Mouse (Mus musculus): ENCODE measurements around the gene Xrn2.
"Not testable (repeated sequence)": the region's sequence is repeated elsewhere in the genome, so short reads cannot be mapped to it uniquely, and the experiment has no call there.

The Xrn2 gene

GRCm38 (mm10) chr2:147012623-147013184 lies at the start of gene Xrn2:
Gene Xrn2 (plus strand): TSS chr2:147012996.
- DNase-seq (ENCODE audit: low spot score in 2 of 2) = peak; percentile 92 to 96

DNA sequence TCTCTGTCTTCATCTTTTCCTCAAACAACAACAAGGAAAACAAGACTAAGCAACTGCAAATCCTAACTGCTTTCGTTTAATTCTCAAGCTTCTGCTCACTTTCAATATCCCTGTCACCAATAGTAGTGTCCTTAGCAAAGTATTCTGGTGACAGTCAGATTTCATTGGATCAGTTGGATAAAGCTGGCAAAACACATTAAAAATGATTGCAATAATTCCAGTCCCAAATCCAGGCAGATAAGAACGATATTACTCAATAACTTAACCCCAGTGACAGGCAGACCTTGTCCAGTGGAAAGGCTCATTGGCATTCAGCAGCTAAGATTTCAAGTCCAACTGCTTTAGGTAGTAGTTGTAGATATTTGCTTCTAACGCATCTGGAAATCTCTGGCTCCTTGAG lies 37.8 kb upstream of the Xrn2 start:
- no peak for DNase-seq (ENCODE audit: low spot score in 2 of 2)

- no peak for DNase-seq (ENCODE audit: low spot score in 2 of 2)
These were observed 37.3 kb upstream of the Xrn2 start for GRCm38 (mm10) chr2:146975453-146976028.

DNA sequence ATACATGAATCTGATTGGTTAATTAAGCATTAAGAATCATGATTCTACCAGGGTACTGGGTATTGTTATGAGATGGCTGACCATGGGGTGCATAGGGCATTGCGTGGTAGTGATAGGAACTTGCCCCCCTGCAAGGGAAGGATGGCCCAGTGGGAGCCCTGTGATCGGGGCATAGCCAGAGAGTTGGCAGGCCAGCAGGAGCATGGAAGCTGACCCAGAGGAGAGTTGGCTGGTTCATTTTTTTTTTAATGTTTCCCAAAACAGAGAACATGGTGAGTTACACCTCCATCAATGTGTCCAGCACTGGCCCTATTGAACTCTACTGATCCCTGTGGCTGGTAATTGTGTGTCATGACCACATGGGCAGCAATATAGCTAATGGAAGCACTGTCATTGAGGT lies 30.0 kb upstream of the Xrn2 start:
- DNase-seq (ENCODE audit: low spot score in 2 of 2) = no peak

DNA sequence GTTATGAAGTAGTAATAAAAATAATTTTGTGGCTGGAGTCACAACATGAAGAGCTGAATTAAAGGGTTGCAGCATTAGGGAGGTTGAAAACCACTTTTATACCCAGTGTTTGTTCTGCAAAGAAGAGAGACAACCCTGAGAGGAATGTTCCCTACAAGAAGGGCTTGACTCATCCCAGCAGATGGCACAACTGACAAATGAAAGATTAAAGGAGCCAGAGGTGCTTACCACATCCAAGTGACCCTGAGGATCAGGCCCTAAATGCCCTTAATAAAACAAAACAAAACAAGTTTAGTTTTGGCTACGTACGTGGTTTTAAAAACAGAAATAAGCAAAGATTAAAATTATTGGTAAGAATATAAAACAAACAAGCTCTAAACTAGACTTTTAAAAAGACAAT lies 28.0 kb upstream of the Xrn2 start:
- no peak for DNase-seq (ENCODE audit: low spot score in 2 of 2)

GRCm38 (mm10) chr2:146985807-146986206 lies 27.0 kb upstream of the Xrn2 start:
- no peak for DNase-seq (ENCODE audit: low spot score in 2 of 2)

DNA sequence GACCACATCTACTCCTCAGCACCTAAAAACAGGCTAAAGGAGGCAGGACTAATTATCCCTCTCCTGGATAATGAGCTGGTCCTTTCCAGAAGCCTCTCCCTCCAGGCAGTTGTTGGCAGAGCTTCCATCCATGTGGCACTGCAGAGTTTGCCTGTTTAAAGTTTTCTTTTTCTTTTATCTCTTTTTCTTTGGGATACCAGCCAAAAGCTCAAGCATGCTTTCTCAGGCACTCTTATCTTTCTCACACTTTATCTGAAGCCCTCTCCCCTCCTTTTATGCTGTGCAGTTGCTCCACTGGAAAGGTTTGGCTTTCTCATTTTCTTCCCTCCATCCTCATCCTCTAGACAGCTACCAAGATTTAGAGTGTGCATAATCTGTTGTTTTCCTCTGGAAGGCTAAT lies 26.4 kb upstream of the Xrn2 start:
- no peak for DNase-seq (ENCODE audit: low spot score in 2 of 2)

- DNase-seq (ENCODE audit: low spot score in 2 of 2) = no peak
These were observed 5.5 kb upstream of the Xrn2 start for GRCm38 (mm10) chr2:147007265-147007664.

DNA sequence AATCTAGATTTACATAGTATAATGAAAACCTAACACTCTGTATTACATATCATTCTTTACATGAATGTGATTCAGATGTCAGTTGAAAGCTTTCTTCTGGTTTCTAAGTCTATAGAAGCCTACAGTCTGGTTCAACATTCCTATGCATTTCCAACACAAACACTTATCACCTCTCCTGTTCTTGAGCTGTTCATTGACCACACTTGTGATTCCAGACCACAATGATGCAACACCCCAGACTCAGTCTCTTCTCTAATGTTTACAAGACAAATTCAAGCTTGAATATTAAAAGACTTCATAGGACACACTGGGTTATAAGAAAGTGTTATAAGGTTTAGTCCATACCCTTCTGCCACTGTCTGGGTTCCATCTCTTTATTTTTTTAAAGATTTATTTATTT lies 3.7 kb upstream of the Xrn2 start:
- no peak for DNase-seq (ENCODE audit: low spot score in 2 of 2)

DNA sequence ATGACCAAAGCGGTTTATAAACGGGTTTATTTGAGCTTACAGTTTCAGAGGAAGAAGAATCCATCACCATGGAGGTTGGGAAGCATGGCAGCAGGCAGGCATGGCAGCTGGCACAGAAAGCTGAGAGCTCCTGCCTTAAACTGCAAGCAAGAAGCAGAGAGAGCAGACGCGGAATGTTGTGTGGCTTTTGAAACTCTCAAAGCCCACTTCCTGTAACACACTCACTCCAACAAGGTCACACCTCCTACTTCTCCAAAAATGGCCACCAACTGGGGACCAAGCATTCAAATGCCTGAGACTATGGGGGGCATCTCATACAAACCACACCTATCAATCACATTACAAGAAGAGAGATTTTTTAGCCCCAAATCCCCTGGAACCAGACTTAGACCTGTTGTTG lies 2.7 kb upstream of the Xrn2 start:
- no peak for DNase-seq (ENCODE audit: low spot score in 2 of 2)

GRCm38 (mm10) chr2:147010952-147011351 lies 1.8 kb upstream of the Xrn2 start:
- no peak for DNase-seq (ENCODE audit: low spot score in 2 of 2)

- no peak for DNase-seq (ENCODE audit: low spot score in 2 of 2)
These were observed 1.2 kb upstream of the Xrn2 start for GRCm38 (mm10) chr2:147011474-147012140.

DNA sequence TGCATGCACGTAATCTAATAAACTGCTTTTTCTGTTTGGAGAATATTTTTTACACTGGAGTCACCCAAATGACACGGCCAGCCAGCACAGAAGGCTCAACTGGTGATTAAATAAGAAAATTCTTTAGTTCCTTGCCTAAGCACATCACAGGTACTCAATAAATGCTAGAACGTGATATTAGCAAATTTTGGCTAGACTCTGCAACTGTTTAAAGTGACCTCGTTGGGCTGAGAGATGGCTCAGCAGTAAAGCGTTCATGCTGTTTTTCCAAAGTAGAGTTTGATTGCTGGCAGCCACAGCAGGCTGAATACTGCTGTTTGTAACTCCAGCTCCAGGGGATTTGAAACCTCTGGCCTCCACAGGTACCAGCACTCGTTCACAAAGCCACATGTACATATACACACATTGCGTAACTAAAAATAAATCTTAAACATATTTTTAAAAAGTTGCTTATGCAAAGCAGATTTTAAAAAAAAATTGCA lies 614 bp upstream of the Xrn2 start:
- no peak for DNase-seq (ENCODE audit: low spot score in 2 of 2)

- DNase-seq (ENCODE audit: low spot score in 2 of 2) = peak in 1 of 2 experiments; percentile 47
These were observed 586 bp downstream of the Xrn2 start for GRCm38 (mm10) chr2:147013194-147013969.

DNA sequence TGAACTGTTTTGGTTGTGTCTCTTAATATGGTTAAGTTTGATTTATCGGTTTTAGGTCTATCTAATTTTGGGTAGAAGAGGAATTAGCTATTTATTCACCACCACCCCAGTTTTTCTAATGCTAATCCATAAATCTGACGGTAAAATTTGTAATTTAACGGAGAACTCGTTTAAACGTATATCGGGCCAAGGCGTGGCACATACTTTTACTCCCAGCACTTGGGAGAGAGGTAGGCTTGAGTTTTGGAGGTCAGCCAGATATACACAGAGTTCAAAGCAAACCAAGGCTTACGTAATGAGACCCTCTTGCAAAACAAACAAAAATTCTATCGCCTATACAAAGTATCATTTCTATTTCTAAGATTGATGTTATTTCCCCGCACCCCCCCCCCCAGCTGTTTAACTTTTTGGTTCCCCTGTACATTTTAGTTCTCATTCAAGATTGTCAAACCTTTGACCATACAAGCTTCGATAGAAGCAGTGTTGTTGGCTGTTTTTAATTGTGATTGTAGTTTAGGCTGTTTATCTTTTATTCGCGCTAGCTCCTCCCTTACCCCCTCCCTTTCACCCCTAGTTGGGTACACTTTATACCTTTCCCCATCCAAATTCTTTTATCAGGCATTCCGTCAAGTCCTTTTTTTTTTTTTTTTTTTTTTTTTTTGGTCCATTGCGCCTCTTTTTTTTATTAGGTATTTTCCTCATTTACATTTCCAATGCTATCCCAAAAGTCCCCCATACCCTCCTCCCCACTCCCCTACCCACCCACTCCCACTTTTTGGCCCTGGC lies 1.5 kb downstream of the Xrn2 start:
- DNase-seq (ENCODE audit: low spot score in 2 of 2) = peak in 1 of 2 experiments; percentile 5

GRCm38 (mm10) chr2:147022041-147022440 lies 9.2 kb downstream of the Xrn2 start:
- DNase-seq (ENCODE audit: low spot score in 2 of 2) = not testable (repeated sequence)

GRCm38 (mm10) chr2:147023067-147023466 lies 10.3 kb downstream of the Xrn2 start:
- no peak for DNase-seq (ENCODE audit: low spot score in 2 of 2)

GRCm38 (mm10) chr2:147023560-147023959 lies 10.8 kb downstream of the Xrn2 start:
- no peak for DNase-seq (ENCODE audit: low spot score in 2 of 2)

GRCm38 (mm10) chr2:147033065-147033464 lies 20.3 kb downstream of the Xrn2 start:
- no peak for DNase-seq (ENCODE audit: low spot score in 2 of 2)

GRCm38 (mm10) chr2:147035864-147036263 lies 23.1 kb downstream of the Xrn2 start:
- DNase-seq (ENCODE audit: low spot score in 2 of 2) = no peak

- DNase-seq (ENCODE audit: low spot score in 2 of 2) = no peak
These were observed 34.3 kb downstream of the Xrn2 start for GRCm38 (mm10) chr2:147047051-147047450.
